Mouse (Mus musculus) ES-Bruce4 (cell line): Measurements from ENCODE around the gene Herc3.

ENCODE experiments used
- CTCF ChIP-seq: IDR thresholded peaks from one replicate; pipeline ENCODE4 v1.8.1; 2011; ENCODE audit warnings: low read depth, low read length
- EP300 ChIP-seq: IDR thresholded peaks from 2 replicates; pipeline ENCODE4 v1.6.1; 2011; ENCODE audit warnings: low read depth, low read length; ENCODE audit not compliant: insufficient read depth
- POLR2A ChIP-seq: IDR thresholded peaks from one replicate; pipeline ENCODE4 v1.8.1; 2011; ENCODE audit warnings: low read length; ENCODE audit not compliant: insufficient read depth

DNA sequence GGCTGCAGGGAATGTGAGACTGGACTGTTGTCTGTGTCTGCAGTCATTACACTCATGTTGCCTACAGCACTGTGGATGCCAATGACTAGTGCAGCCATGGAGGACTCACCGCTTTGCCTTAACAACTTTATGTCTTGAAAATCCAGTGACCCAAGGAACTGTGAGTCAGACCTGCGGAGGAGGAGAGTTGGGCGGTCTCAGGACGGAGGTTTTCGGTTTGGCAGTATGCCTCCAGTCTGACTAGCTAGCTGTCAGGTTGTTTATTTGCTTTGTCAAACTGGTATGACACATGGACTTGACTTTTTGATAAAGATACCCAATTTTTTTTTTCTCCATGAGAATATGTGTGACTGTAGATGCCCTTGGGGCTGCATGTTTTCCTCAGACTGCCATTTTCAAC is 16.6 kb downstream of the Herc3 start:
- TF ChIP-seq CTCF (no peak), POLR2A (no peak), EP300 (no peak)
